Mouse (Mus musculus) G1E (cell line): ENCODE results near the gene Acp5. TPM values are rescaled to one million over a fixed set of nuclear protein-coding genes. Genes with fewer than 3 reads are reported as not detected.

Source experiments
- ATAC-seq: 2 replicates; pipeline ENCODE4 v1.8.0; 2016; ENCODE audit warnings: mild to moderate bottlenecking; ENCODE audit not compliant: insufficient number of reproducible peaks, poor library complexity, low FRiP score, severe bottlenecking; ENCODE audit errors: extremely low read depth
- DNase-seq: peaks from one replicate; pipeline ENCODE4 v3.0.0; 2012; ENCODE audit warnings: low spot score
- H3K27me3 ChIP-seq: 2 replicates; pipeline ENCODE4 v1.6.1; 2012; ENCODE audit warnings: mild to moderate bottlenecking, low read length, inconsistent platforms; ENCODE audit not compliant: insufficient read depth
- H3K36me3 ChIP-seq: replicated peaks from 2 replicates; pipeline ENCODE3; 2012; ENCODE audit warnings: mild to moderate bottlenecking, inconsistent platforms
- H3K4me1 ChIP-seq: 2 replicates; pipeline ENCODE4 v1.6.1; 2012; ENCODE audit warnings: low read depth, low read length, inconsistent platforms, mixed read lengths; ENCODE audit not compliant: insufficient read depth
- H3K4me3 ChIP-seq: 2 replicates; pipeline ENCODE4 v1.5.1; 2012; ENCODE audit warnings: low read depth, mild to moderate bottlenecking, inconsistent platforms, low read length, moderate library complexity, mixed read lengths
- H3K9me3 ChIP-seq: replicated peaks from 2 replicates; pipeline ENCODE4 v1.6.1; 2012; ENCODE audit warnings: inconsistent platforms
- CTCF ChIP-seq: IDR thresholded peaks from 2 replicates; pipeline ENCODE4 v1.5.1; 2012; ENCODE audit warnings: low read depth, low read length, inconsistent platforms, mixed read lengths
- GATA1 ChIP-seq: IDR thresholded peaks from 2 replicates; pipeline ENCODE4 v1.6.1; 2012; ENCODE audit warnings: borderline replicate concordance, low read length, inconsistent platforms, mixed read lengths
- GATA2 ChIP-seq: IDR thresholded peaks from 2 replicates; pipeline ENCODE4 v1.6.1; 2012; ENCODE audit warnings: low read depth, low read length, inconsistent platforms, borderline replicate concordance
- POLR2AphosphoS5 ChIP-seq: IDR thresholded peaks from 2 replicates; pipeline ENCODE4 v1.6.1; 2012; ENCODE audit warnings: low read depth, low read length, inconsistent platforms; ENCODE audit not compliant: insufficient replicate concordance
- TAL1 ChIP-seq: conservative IDR thresholded peaks from 2 replicates; pipeline ENCODE4 v1.6.1; 2012; ENCODE audit warnings: low read depth, low read length, inconsistent platforms, mixed read lengths
- polyA plus RNA-seq: library from polyadenylated mRNA; stranded (reverse); fragments of >175 nt; gene quantifications from 2 replicates; pipeline ENCODE4 v1.2.3, GENCODE M21; 2012
- total RNA-seq, 2 experiments: library from RNA; stranded (forward) in 1 of 2; stranded (reverse) in 1 of 2; fragments of 200-1000 nt in 1 of 2; fragments of >200 nt in 1 of 2; fragmentation: Nextera tagmentation in 1 of 2; gene quantifications; 2 replicates each; pipeline ENCODE4 v1.2.3; 2014 to 2017

Acp5 gene
- total and polyA plus RNA-seq, 3 experiments, result 10.3 to 27.6 (median 24.2) TPM

DNA sequence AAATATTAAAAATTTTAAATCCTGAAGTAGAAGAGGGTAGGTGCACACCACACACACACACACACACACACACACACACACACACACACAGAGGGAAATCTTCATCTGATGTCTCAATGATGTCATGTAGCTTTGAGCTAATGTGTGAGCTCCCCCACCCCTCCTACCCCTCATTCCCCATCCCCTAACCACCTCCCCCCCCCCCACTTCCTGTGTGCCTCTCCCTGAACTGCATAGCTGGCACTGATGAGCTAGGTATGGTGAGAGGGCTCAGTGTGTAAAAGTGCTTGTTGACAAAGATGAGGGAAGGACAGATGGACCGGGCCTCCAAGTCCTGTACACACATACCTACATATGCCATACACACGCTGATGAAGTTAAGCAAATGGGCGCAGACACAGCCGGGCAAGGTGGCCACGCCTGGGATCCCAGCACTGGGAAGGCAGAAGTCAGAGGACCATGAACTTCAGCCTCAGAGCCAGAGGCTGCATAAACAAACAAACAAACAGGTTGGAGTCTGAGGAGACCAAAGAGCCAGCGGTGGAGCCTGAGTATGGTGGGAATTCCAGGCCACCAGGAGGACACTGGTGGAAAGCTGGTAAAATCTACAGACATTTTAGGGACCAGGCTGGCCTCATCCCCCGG lies 1.1 kb downstream of the Acp5 start:
- ATAC-seq (no peak), DNase-seq (no peak)
- no peak for TF ChIP-seq GATA1
- no peak for TF ChIP-seq GATA2
- TF ChIP-seq POLR2AphosphoS5, result no peak
- TF ChIP-seq CTCF, result no peak
- no peak for TF ChIP-seq TAL1
- Histone ChIP-seq H3K36me3 (peaks cover 10% of the 10 kb centered on the region), H3K4me3 (peak overlapping the region; percentile 69; the same call in 1 of the 2 replicates), H3K27me3 (no peaks in the 10 kb centered on the region), H3K9me3 (peaks cover 9% of the 10 kb centered on the region), H3K4me1 (peaks cover 88% of the 10 kb centered on the region)

DNA sequence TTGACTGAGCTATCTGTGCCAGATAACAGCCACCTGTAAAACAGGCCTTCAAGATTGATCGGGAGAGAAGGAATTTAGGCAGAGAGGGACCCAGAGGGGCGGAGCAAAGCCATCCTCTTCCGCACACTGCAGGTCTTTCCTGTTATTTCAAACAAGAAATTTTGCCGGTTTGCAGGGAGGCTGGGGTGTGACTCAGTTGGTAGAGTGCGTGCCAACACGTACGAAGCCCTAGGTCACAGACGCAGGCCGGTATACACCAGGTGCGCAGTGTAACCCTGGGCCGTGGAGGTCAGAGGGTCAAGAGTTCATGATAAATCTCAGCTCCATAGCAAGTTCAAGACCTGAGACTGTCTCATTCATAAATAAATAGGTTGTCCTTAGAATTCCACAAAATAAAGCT lies 3.3 kb downstream of the Acp5 start:
- DNase-seq, result no peak
- H3K36me3 ChIP-seq, result peaks cover 30% of the 10 kb centered on the region
- H3K4me3 ChIP-seq, result peak overlapping the region; percentile 74
- no peaks in the 10 kb centered on the region for H3K27me3 ChIP-seq
- H3K4me1 ChIP-seq, result peaks cover 81% of the 10 kb centered on the region
- no peak for ATAC-seq
- TF ChIP-seq GATA2 (no peak), CTCF (no peak), TAL1 (no peak)
- H3K9me3 ChIP-seq, result no peaks in the 10 kb centered on the region

DNA sequence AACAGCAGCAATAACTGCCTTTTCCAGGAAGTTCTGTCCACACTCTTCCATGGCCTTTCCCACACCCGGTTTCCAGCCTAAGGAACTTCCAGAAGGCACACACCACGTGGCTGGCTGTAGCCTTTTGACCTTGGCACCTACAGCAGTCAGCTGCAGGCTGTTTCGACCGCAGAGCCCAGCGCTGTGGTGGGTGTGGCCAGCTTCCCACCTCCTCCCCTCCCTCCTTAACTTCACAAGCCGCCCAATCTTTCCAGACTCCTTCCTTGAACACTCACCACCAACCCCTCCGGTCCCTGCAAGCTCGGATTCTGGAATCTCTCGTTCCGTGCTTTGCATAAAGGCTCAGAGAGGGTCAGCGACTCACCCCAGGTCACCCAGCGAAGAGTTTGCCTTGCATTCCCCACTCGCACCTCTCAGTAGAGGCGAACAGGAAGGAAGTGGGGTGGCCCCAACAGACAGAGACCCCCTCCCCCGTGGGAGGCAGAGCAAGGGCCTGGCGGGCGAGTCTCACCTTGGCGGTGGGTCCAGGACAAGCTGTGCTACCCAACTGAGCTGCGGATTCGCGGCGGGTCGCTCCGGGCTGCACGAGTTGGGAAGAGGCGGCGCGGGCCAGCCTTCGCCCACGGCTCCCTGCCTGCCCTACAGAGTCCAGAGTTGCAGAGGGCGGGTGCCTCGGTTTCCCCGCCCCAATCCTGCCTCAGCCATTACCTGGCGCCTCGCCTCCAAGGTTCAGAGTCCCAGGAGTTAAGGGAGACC lies 4.1 kb downstream of the Acp5 start:
- peaks cover 77% of the 10 kb centered on the region for H3K4me1 ChIP-seq

DNA sequence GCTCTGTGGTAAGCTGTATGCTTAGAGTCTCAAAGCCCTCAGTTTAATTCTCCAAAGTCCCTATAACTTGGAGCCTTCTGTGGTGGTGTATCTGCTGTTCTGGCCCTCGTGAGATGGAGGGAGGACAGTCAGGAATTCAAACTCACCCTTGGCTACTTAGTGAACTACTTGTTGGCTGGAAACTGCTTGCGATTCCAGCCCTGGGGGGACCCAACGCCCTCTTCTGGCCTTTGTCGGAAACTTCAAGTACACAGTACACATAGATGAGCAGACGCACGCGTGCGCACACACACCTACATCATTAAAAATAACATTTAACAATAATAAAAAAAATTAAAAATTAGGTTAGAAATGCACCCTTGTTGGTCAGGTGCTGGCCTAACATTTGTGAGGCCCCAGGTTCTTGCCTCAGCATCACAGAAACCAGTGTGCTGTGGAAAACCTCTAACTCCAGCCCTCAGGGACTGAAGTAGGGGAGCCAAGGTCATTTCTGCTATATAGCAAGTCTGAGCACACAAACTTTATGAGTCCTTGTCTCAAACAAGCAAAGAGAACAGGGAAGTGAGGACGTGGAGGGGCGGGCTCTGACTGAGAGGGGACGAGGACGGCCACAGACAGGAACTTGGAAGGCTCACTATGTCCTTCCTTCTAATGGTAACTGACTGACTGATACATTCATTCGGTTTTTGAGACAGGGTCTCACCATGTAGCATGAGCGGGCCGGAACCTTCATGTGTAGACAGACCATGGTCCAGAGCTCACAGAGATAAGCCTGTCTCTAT lies 10.1 kb downstream of the Acp5 start:
- H3K27me3 ChIP-seq, result no peaks in the 10 kb centered on the region
- no peak overlapping the region for H3K4me3 ChIP-seq
- peaks cover 43% of the 10 kb centered on the region for H3K36me3 ChIP-seq
- no peaks in the 10 kb centered on the region for H3K9me3 ChIP-seq
- no peak for ATAC-seq
- TF ChIP-seq GATA1 (no peak), GATA2 (no peak), TAL1 (no peak)
- DNase-seq, result no peak
- peaks cover 63% of the 10 kb centered on the region for H3K4me1 ChIP-seq

More for the DNA sequence above, 4.1 kb downstream of the Acp5 start:
- DNase-seq (peak; percentile 62), ATAC-seq (peak; percentile 43; the same call in 1 of the 2 replicates)
- Histone ChIP-seq H3K27me3 (no peaks in the 10 kb centered on the region), H3K4me3 (peak overlapping the region; percentile 74), H3K9me3 (no peaks in the 10 kb centered on the region), H3K36me3 (peaks cover 38% of the 10 kb centered on the region)
- TF ChIP-seq TAL1 (no peak), CTCF (no peak), GATA2 (no peak), GATA1 (no peak), POLR2AphosphoS5 (no peak)

DNA sequence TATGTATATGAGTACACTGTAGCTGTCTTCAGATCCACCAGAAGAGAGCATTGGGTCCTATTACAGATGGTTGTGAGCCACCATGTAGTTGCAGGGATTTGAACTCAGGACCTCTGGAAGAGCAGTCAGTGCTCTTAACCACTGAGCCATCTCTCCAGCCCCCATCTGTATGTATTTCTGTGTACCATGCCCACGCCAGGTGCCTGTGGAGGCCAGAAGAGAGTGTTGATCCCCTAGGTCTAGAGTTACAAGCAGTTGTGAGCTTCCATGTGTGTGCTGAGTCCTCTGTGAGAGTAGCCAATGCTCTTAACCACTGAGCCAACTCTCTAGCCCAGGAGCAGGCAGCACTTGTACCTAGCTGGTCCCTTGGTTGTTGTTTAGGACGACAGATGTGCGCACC lies 11.3 kb downstream of the Acp5 start:
- ATAC-seq (no peak), DNase-seq (no peak)
- Histone ChIP-seq H3K36me3 (peaks cover 32% of the 10 kb centered on the region), H3K4me3 (no peak overlapping the region), H3K9me3 (0 out of 2 replicates have a peak, but pooled peaks cover 2% of the 10 kb centered on the region), H3K4me1 (peaks cover 60% of the 10 kb centered on the region), H3K27me3 (no peaks in the 10 kb centered on the region)
- TF ChIP-seq GATA1 (no peak), POLR2AphosphoS5 (no peak), CTCF (no peak), GATA2 (no peak), TAL1 (no peak)

DNA sequence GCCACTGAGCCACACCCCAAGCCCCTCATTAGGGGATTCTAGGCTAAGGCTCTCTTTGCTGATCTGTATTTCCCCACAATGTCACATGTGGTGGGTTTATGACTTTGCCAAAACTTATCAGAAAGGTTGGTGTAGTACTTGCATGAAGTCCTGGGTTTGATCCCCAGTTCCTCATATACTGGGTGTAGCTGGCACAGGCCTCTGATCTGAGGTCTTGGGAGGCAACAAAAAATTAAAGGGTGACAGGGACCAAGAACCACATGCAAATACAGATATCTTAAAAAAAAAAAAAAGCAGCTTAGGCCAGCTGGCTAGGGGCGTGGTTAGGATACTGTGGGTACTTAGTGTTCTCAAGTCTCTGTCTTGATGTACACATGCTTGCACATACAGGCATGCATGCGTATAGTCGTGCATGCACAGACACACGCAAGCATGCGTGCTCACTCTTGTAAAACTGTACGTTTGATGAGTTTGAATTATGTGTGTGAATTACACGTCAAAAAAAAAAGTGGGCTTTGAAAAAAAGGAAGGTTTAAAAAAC lies 12.4 kb downstream of the Acp5 start:
- TF ChIP-seq GATA2, result no peak
- H3K4me3 ChIP-seq, result no peak overlapping the region
- peaks cover 65% of the 10 kb centered on the region for H3K4me1 ChIP-seq
- DNase-seq (no peak), ATAC-seq (peak; percentile 42)
- no peaks in the 10 kb centered on the region for H3K27me3 ChIP-seq
- 0 out of 2 replicates have a peak, but pooled peaks cover 2% of the 10 kb centered on the region for H3K9me3 ChIP-seq
- H3K36me3 ChIP-seq, result peaks cover 21% of the 10 kb centered on the region
